Mouse (Mus musculus) limb, embryonic 10.5 days (tissue): ENCODE data around the gene Gm5916. TPM values are rescaled to one million over a fixed set of nuclear protein-coding genes. Genes with fewer than 3 reads are reported as not detected.

Experiments
- DNase-seq: peaks from one replicate; pipeline ENCODE4 v3.0.0-alpha.2; 2017; ENCODE audit warnings: low spot score
- H3K27ac ChIP-seq: fragments of 300-500 bp; sonication (generic); 2 replicates; pipeline ENCODE4 v1.5.1; 2016; ENCODE audit warnings: mild to moderate bottlenecking
- H3K27me3 ChIP-seq: fragments of 300-500 bp; sonication (generic); 2 replicates; pipeline ENCODE4 v1.6.1; 2016; ENCODE audit warnings: low read depth, mild to moderate bottlenecking; ENCODE audit not compliant: poor library complexity, severe bottlenecking
- H3K36me3 ChIP-seq: fragments of 300-500 bp; sonication (generic); 2 replicates; pipeline ENCODE4 v1.6.1; 2016; ENCODE audit warnings: mild to moderate bottlenecking, moderate library complexity
- H3K4me1 ChIP-seq: fragments of 300-500 bp; sonication (generic); 2 replicates; pipeline ENCODE4 v1.6.1; 2016
- H3K4me3 ChIP-seq: fragments of 300-500 bp; sonication (generic); 2 replicates; pipeline ENCODE4 v1.5.1; 2016; ENCODE audit warnings: mild to moderate bottlenecking, moderate library complexity
- H3K9me3 ChIP-seq: fragments of 300-500 bp; sonication (generic); replicated peaks from 2 replicates; pipeline ENCODE4 v1.6.1; 2016; ENCODE audit warnings: mild to moderate bottlenecking
- WGBS: fragments of 180-500 bp; shearing (Covaris S2); methylation state at CpG from one replicate; pipeline ENCODE4 v1.1.7; 2016; 5-methylcytosine and 5-hydroxymethylcytosine counted together
- polyA plus RNA-seq: library from polyadenylated mRNA; unstranded; fragments of >200 nt; fragmentation: Nextera tagmentation; extraction: Ambion mirVana; gene quantifications from 2 replicates; pipeline ENCODE4 v1.2.1, GENCODE M21; 2016

Gene Gm5916
- not detected in 2 replicates for polyA plus RNA-seq

DNA sequence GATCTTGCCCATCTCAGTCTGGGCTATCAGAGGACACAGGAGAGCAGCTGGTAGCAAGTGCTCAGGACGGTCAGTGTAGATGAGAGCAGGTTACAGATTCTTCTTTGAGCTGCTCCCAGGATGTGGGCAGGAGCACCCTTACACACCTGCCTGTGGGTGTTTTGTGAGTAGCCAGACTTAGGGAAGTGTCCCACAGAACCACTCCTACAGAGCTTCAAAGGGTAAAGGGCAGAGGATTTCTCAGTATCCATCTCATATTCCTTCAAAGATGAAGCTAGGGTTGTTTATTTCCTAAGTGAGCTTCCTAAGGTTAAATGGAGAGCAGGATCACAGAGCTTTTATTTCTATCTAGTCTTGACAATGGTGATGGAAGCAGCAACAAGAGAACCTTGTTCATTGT lies at the start of gene Gm5916:
TSS of gene Gm5916 (minus strand) at position 101 of the 400 bp plus-strand sequence.
- 90% methylated on average over 1 of the region's 1 CpGs for WGBS
- Histone ChIP-seq H3K9me3 (0 out of 2 replicates have a peak, but pooled peaks cover 2% of the 10 kb centered on the region), H3K36me3 (no peaks in the 10 kb centered on the region), H3K4me1 (no peaks in the 10 kb centered on the region), H3K27ac (no peak within 1 kb of the TSS), H3K27me3 (no peaks in the 10 kb centered on the region), H3K4me3 (no peak within 1 kb of the TSS)
- no peak for DNase-seq

Other genes with a start within 250 kb of the Gm5916 start
- gene 9230113P08Rik, start 220.4 kb downstream of the Gm5916 start, polyA plus RNA-seq: not detected in 2 replicates